Mouse (Mus musculus) C3H10T1/2 (cell line): ENCODE data around the gene Trpv4. TPM values are rescaled to one million over a fixed set of nuclear protein-coding genes. Genes with fewer than 3 reads are reported as not detected.

ENCODE experiments used
- polyA plus RNA-seq, 2 experiments: library from polyadenylated mRNA; unstranded; fragments of >200 nt; fragmentation: generic; extraction: Trizol; gene quantifications; one replicate each; pipeline ENCODE4 v1.2.1; 2012; ENCODE audit warnings: missing spikeins in 2 of 2

Gene Trpv4
- polyA plus RNA-seq, result 1 to 10 TPM; 1.3 to 3.0 TPM

DNA sequence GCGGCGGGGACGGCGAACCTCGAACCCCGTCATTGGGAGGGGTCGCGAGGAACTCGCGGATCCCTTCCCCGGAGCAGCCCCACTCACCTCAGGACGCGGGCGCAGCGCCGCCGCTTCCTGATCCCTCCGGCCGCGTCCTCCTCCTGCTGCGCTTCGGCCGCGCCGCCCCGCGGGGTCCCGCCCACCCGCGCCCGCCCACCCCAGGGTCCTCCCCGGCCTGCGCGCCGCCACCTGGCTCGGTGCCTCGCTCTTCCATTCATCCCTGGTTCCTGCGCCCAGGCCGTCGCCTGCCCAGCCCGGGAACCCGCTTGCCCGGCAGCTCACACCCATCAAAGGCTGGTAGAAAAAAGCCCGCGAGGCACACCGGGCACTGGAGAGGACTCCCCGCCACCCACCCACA is at the start of gene Trpv4:
Gene Trpv4, minus strand, starts transcription at position 167 of the 400 bp plus-strand sequence.

GRCm38 (mm10) chr5:114707265-114708068 is 49.2 kb upstream of the Trpv4 start, which contains the start of gene Tchp:
TSS of gene Tchp (plus strand) at chr5:114707760.

GRCm38 (mm10) chr5:114690633-114691567 is 32.7 kb upstream of the Trpv4 start, which contains the start of gene Gltp:
TSS of gene Gltp (minus strand) at chr5:114690984.

Other genes with a start within 250 kb of the Trpv4 start
- 10 to 100 TPM in 1 of 2 experiments, 1 to 10 TPM in 1; 9.3 to 20.1 TPM for gene Mmab, start 214.4 kb downstream of the Trpv4 start, polyA plus RNA-seq
- gene Mvk, start 214.2 kb downstream of the Trpv4 start, polyA plus RNA-seq, result 100 to 1,000 TPM in 1 of 2 experiments, 10 to 100 TPM in 1; 69.8 to 114 TPM
- gene Fam222a, start 90.4 kb downstream of the Trpv4 start, polyA plus RNA-seq, result under 1 TPM; 0.04 to 0.52 TPM
- gene Gltp, start 32.6 kb upstream of the Trpv4 start, polyA plus RNA-seq, result 10 to 100 TPM; 35.0 to 43.1 TPM
- 10 to 100 TPM in 1 of 2 experiments, 1 to 10 TPM in 1; 3.2 to 10.1 TPM for gene Tchp, start 49.3 kb upstream of the Trpv4 start, polyA plus RNA-seq
- gene Ankrd13a, start 116.3 kb upstream of the Trpv4 start, polyA plus RNA-seq, result 10 to 100 TPM; 23.7 to 41.4 TPM
- gene Git2, start 117.1 kb upstream of the Trpv4 start, polyA plus RNA-seq, result 10 to 100 TPM in 1 of 2 experiments, 1 to 10 TPM in 1; 4.6 to 21.3 TPM
- 10 to 100 TPM; 41.9 to 54.5 TPM for gene 1500011B03Rik, start 165.0 kb upstream of the Trpv4 start, polyA plus RNA-seq
- not detected for gene 4930519G04Rik, start 195.2 kb upstream of the Trpv4 start, polyA plus RNA-seq
- not detected for gene Gm9936, start 200.3 kb upstream of the Trpv4 start, polyA plus RNA-seq
- 1 to 10 TPM in 1 of 2 experiments, under 1 TPM in 1; 0.15 to 7.8 TPM for gene Oasl2, start 238.5 kb upstream of the Trpv4 start, polyA plus RNA-seq